Mouse (Mus musculus): ENCODE data around the gene Map1b.

Map1b gene

GRCm38 (mm10) chr13:99397228-99397627 is 119.1 kb downstream of the Map1b start:
- peak; percentile 77 to 82 for DNase-seq

- DNase-seq: no peak
Measured at GRCm38 (mm10) chr13:99395531-99395930, 120.8 kb downstream of the Map1b start.

DNA sequence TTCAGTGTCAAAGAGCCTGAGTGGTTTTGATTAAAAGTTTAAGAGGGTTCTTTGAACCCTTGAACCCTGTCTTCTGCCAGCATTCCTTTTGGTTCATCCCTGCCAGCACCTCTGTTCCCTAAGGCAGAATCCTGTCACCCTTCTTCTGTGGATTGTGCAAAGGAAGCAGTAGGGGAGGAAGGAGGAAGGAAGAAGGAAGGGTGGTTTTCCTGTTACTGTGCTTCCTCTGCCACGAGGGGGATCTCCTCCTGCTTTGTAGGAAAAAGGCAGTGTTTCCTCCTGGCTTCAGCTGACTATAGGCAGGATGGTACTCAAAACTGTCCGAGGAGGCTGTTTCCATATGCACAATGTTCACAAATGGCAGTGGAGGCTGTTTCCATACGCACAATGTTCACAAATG is 121.6 kb downstream of the Map1b start:
- no peak for DNase-seq

DNA sequence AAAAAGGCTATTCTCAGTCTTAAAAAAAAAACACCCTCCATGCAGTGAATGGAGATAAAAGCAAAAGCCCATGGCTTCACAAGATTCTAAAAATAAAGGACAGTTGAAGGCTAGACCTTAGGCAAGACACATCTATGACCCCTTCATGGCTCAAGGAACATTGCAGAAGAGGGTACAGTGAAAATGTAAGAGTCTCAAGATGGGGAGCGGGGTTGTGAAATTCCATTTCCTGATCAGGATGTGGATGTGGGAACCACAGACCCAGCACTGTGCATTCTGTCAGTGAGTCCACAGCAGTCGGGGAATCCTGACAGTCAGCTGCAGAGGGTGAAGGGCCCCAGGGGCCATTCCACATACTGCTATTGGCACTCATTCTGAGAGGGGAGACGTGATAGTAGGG is 123.2 kb downstream of the Map1b start:
- no peak for DNase-seq

DNA sequence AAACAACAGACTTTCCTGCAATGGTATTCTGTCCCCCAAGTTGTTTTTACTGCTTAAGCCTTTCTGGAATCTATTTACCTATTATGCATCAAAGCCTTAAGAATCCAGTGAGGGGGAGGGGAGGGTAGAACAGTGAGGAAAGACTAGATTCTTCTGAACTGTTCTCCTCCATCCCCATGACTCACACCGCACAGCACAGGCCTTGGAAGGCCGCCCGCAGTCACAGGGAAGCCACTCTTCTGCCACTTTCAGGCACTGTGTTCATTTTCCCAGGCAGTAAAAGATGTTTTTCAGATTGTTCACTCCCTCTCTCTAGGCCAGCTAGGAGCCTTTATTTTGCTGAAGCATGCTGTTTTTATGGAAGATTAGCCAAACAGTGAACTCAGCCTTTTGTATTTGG is 124.9 kb downstream of the Map1b start:
- DNase-seq: peak; percentile 80

- DNase-seq: no peak
Measured at GRCm38 (mm10) chr13:99387901-99388811, 128.2 kb downstream of the Map1b start.

GRCm38 (mm10) chr13:99386341-99386740 is 130.0 kb downstream of the Map1b start:
- DNase-seq: no peak

GRCm38 (mm10) chr13:99385911-99386310 is 130.4 kb downstream of the Map1b start:
- no peak for DNase-seq

DNA sequence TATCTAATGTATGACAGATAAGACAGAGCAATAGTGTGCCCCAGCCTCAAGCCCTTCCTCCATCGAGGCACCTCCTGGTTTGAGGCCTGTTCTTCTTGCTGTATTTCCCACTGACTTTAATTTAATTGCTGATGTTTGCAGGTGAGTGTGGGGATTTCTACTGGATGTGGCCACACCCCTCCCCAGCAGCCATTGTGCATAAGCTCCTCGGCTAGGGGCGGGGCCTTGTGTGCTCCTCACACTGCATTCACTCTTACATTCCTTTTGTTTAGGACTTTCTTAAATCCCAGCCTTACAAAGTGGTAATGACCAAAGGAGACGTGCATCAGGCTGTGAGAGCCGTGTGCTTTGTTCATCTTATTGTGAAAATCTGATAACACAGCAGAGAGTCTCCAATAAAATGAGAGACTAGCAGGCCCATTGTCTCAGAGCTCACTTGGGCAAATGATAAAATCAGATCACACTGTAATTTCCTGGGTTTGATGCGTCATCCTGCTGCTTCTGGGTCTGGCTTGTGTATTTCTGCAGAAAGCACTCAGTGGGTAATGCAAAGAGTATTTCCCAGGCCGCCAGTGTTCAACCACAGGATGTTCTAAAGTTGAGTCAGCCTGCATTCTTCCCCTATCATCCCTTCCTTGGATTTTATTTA is 131.7 kb downstream of the Map1b start:
- no peak for DNase-seq

DNA sequence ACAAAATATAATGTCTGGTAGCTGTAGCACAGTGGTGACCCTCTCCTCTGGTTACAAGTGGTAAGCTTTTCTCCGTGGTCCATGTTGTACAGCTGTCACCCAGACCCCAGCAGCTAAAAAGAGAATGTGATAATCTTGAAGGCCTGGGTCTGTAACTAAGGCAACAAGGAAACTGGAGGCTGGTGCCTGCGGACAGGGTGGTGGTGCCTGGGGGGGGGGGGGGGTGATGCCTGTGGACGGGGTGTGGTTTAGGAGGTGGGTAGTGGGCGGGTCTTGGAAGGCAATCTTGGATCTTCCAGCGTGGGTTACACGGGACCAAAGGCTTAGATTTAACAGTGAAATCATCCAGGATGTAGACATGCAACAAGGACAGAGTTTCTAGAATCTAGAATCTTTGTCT is 134.0 kb downstream of the Map1b start:
- no peak for DNase-seq

DNA sequence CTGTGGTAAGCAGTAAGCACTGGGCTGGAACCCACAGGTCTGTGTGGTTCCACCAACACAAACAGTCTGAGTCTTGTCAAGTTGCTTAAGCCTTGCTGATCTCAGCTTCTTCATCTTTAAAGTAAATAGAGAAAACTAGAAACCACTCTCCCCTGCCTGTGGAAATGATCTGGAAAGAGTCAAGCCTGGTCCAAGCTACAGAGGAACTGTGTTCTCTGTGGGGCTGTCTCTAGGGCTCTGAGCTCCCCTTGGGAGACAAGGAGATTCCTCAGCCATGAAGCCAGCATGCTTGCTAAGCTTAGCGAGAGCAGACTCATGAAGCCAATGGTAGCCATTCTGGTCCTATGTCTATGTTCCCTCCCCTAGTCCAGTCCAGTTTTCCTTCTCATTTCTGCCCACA is 138.1 kb downstream of the Map1b start:
- no peak for DNase-seq

- DNase-seq: no peak
Measured at GRCm38 (mm10) chr13:99377055-99377454, 139.3 kb downstream of the Map1b start.

GRCm38 (mm10) chr13:99375550-99375949 is 140.8 kb downstream of the Map1b start:
- DNase-seq: peak; percentile 89 to 90

DNA sequence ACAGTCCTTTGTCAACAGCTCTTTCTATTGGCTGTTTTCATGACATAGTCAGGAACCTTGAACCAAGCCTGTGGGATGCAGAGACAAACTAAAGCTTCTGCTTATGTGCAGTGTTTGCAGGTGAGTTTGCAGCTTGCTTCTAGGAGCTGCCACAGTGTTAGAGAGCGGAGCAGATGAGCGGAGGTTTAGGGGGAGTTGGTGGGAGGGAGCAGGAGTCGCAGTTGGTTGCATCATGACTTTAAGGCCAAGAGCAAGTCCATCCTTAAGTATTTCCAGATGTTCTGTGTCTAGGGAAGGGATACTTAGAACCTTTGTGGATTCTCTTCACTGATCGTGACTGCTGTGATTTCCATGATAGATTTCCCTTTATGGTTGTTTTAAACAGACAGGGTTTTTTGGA is 142.1 kb downstream of the Map1b start:
- no peak for DNase-seq

- DNase-seq: no peak
Measured at GRCm38 (mm10) chr13:99373684-99374083, 142.7 kb downstream of the Map1b start.

Measured in cerebellum, adult 18-20 months (tissue).